Mouse (Mus musculus) olfactory bulb, adult 2 months (tissue): ENCODE results near the gene Hist1h2bl.

ENCODE experiments used
- CTCF ChIP-seq: fragments of 200-500 bp; IDR thresholded peaks from 2 replicates; pipeline ENCODE4 v1.5.1; 2012; ENCODE audit warnings: low read depth, mild to moderate bottlenecking, low read length, moderate library complexity; ENCODE audit not compliant: insufficient read depth
- POLR2A ChIP-seq: fragments of 200-500 bp; IDR thresholded peaks from 2 replicates; pipeline ENCODE4 v1.6.1; 2012; ENCODE audit warnings: mild to moderate bottlenecking, low read depth, low read length, moderate library complexity; ENCODE audit not compliant: insufficient read depth

GRCm38 (mm10) chr13:21727948-21728572, 12.1 kb upstream of the Hist1h2bl start:
- TF ChIP-seq CTCF (no peak), POLR2A (no peak)
